Mouse (Mus musculus): ENCODE results near the gene Rims4.

Rims4 gene

DNA sequence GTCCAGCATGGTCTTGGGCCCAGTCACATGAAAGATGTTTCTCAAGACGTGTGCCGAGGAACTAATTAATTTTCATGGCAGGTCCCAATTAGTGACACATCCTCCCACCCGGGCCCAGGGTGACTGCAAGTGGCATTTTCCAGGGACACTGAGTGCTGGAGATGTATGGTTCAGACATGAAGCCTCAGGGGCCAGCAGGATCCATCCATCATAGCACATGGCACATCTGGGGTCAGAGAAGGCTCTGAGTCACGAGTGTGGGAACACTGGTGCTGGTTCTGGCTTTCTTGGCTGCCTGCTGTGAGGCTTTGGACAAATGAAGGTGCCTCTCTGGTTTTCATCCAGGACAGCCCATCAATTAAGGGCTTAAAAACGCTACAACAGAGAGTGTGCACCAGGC lies 11.4 kb downstream of the Rims4 start:
- no peak for DNase-seq

DNA sequence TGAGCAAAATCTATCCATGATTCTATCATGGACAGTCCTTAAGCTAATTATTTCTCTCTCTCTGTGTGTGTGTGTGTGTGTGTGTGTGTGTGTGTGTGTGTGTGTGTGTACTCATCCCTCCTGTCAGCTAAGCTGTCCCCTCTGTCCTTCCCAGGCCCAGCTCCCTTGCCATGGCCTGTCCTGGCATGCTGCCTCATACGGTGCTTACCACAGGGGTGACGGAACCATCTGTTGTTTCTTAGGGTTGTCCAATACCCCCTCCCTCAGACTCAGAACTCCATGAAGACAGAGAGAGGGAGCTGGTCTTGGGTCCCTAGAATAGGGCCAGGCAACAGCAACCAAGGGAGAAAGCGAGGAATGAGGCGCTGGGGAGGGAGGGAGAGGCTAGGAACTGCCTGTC lies 14.2 kb downstream of the Rims4 start:
- no peak for DNase-seq

DNA sequence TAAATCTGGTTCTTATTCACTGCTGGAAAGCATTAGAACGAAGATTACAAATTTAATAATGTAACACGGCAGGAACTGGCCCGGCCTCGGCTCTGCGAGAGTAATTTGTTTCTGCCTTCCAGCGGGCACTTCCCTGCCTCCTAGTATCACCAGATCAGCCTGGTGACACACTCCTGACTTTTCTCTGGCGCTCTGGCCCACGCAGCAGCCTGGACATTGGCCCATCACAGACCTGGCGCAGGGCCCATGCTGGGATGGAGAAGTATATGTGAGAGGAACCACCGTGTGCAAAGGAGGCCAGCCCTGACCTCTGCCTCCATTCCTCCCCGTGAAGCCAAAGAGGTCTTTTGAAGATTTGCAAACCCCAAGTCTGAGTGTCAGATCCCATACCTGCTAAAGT lies 15.0 kb downstream of the Rims4 start:
- no peak for DNase-seq

DNA sequence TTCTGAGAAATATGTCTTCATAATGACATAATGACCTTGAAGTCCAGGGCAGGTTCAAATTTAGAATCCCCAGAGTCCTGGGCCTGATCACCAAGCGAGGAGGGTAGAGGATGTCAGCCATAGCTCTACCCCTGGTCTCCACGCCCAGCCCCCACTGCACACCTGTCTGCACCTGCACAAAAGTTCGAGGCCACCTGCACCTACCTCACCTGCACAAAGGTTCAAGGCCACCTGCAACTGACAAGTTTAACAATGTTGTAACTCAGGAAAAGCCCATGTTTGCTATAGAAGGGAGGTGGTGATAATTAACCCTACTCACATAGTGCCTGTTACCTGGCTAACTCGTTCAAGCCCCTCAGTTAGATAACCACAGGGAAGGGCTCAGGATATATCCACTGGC lies 16.0 kb downstream of the Rims4 start:
- DNase-seq = no peak

DNA sequence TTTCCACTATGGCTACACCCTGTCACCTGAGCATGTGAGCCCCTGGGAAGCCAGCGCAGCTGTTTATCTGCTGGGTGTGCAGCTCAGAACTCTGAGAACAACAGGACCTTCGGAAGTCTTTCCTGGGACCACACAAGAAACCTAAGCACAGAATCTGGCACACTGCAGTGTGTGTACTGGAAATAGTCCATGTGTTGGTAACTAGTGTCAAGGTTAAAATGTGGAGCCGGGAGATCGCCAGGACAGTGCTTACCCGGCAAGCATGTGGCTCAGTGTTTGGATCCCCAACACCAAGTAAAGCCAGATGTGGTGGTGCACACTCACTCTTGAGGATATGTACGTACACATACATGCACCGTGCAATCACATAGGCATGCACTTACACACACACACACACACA lies 17.4 kb downstream of the Rims4 start:
- no peak for DNase-seq

DNA sequence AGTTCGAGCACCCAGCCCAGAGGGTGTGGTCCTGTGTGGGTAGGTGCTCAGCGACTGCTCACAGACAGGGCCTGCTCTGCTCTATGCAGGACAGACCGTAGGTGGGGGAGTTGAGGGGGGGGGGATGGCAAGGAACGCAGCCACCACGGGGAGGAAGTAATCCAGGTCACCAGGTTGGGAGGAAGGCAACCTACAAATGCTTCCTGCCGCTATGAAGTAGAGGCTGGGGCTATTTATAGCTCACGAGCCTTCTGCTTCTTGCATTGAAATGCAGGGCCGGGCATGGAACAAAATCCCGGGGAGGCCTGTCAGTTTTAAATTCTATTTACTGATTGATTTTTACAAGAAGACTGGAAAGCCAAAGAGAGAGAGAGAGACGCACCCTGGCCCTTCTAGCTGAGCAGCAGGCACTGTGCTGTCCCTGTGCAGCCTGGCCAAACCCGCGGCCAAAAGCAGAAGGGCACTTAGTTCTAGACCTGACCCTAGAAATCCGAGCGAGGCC lies 18.5 kb downstream of the Rims4 start:
- DNase-seq = no peak

DNA sequence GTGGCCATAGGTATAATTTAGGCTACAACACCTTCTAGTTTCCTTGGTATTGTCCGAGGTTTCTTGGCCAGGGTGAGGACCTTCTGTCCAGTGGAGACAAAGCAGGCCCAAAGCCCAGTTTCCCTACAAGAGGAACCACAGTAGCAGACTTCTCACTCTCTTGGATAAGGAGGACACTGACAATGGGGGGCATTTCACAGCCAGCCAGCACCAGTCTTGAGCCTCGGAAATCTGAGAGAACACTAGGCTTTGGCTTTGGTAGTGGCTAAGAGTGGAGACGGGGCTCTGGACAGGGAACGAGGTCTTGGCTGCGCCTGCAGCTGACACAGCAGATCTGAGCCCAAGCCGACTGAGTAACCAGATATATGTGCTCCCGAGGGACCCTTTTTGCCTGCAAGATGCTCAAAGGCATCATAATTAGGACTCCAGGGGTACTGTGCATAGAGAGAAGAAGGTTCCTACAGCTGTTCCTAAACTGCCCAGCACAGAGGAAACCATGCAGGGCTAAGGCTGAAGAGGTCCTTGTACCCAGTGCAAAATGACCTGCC lies 20.4 kb downstream of the Rims4 start:
- no peak for DNase-seq

DNA sequence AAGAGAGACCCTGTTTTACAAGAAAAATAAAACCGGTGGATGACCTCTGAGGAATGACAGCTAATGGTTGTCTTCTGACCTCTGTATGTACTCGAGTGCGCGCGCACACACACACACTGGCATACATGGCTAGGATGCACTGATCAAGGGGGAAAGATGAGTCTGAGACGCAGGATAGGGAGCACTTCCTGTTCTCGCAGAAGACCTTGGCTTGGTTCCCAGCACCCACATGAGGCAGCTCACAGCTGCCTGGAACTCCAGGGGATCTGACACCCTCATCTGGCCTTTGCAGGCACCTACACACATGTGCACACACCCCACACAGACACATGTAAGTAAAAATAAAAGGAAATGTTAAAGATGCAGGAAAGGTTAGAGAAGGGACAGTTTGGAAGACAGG lies 21.5 kb downstream of the Rims4 start:
- DNase-seq = no peak

DNA sequence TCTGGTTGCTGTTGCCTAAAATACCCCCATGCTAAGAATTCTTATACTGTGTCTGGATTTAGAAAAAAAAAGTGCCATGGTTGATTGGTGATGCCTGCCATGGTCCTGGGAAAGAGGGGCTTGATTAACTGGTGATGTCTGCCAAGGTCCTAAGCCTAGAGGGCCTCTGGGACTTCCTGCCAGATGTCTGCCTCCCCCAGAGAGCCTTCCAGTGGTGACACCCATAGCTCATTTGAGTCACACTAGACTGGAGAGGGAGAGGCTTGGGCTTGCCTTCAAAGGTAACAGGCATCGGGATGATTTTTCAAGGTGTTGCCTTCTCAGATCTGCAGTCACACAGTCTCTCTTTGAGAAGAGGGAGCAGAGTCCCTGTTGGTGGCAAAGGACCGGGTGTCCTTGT lies 23.3 kb downstream of the Rims4 start:
- DNase-seq = no peak

DNA sequence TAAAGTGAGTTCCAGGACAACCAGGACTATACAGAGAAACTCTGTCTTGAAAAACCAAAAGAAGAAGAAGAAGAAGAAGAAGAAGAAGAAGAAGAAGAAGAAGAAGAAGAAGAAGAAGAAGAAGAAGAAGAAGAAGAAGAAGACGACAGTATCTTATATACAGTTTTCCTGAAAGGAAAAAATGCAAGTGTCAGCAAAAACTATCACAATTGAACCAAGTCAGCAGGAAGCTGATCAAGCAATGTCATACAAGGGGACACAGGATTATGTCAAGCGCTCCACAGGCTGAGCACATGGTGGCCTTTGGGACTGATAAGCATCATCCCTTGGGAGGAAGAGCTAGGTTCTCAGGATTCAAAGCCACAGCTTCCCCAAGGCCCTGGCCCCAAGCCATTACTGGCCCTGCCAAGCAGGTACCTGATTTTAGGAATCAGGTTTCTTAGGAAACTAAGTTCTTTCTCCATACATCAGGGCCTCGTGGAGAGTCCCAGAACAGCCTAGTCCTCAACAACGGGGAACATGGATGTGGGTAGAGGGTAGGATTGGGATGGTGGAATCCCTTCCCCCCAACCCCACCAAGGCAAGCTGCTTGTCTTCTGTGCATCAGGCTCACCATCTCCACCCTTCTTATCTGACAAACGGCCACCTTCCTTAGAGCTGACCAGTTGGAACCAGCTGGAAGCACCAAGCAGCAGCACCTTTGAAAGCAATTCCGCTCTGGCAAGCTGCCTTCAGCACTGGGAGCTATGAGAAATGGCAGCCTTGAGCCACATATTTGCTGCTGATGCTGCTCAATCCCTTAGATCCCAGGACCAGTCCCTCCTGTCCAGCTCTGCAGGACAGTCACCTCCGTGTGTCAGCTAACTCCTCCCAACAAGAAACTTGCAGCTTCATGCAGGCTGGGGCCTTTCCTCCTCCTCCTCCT lies 24.8 kb downstream of the Rims4 start:
- no peak for DNase-seq

DNA sequence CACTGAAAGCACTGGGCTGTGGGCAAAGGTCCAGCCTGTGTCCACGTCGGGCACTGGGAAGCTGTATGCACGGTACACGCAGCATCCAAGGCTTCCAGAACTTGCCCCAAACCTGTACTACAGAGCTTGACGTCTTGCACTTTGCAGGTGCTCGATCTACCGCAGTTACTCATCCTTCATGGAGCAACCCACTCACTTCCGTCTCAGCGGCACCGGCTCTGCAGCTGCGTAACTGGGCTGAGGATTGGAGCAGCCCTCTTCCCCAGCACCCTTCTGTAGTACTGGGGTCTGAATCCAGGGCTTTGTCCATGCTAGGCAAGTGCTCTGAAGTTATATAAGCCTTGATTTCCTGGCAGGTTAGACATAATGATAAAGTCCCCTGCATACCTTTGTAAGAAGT lies 27.2 kb downstream of the Rims4 start:
- DNase-seq = no peak

DNA sequence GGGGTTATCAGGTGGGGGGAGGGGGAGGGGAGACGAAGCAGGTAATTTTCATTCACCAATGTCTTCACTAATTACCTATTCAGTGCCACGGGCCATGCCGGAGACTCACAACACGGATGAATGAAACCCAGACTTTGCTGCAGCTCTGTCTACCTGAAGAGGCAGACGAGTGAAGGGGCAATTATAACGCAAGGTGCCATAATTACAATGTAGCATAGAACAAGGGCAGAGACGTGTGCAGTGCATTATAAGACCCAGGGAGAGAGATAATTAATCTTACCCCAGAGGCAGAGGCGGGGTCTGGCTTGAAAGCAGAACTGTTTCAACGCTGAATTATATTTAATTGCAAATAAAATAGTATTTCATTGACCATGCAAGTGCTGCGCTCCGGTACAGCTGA lies 27.9 kb downstream of the Rims4 start:
- DNase-seq = no peak

DNA sequence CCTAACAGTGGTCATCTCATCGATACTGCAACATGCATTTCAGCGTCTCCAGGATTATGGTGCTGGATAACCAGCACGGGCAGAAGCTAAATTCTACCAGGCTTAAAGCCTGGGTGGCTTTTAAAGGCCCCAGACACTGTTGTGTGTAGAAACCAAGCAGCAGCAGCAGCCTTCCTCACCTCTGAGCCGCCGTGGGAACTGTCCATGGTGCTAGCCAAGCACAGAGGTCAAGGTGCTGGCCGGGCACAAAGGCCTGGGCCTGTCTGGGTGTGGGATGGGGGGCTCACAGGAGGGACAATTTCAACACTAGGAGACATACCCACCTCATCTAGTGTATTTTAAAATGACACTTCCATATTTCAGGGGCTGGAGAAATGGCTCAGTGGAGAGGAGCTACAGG lies 29.1 kb downstream of the Rims4 start:
- DNase-seq = no peak

DNA sequence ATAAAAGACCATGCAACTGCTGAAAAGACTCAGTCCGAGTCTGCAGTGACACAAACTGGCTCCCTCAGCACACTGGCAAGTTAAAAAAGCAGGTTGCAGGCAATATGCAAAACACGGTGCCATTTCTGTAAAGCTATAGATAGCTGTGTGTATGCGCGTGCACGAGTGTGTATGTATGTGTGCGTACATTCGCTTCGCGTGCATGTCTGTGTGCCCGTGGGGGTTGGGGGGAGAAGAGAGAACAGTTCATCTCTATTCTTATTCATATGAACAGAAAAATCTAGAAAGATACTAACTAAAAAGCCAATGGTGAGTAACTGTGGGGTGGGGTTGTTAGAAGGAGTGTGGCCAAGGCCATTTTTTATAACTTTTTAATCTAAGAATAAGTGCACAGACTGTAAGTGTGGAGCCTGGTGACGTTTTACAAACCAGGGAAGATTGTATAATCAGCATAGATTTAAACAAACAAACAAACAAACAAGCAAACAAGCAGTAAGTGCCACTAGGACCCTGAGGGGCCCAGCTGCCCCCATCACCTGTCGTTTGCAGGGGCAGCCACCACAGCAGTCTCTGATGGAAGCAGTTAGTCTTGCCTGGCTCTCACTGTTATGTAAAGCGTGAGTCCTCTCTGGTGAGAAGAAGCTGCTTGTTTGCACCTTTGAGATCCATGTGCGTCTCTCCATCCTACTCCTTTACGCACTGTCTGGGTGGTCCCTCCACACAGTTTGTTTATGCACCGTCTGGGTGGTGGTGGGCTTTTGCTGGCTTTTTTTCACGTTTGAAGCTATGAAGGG lies 35.4 kb downstream of the Rims4 start:
- DNase-seq = no peak

DNA sequence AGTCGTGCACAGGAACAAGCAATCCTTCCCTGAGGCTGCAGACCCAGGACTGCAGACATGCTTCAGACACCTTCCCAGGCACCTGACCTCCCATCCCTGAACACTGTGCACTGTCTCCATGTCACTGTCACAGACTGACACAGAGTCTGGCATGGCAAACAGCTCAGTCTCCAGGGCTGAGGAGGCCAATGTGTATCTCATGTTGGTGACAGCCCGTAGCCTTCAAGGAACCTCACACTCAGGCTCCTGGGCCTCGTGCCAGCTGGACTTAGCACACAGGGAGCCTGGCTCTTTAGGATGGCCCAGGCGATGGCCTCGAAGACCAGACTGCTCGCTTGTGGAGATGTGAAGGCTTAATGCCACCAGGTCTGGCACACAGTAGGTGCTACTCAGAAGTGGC lies 37.6 kb downstream of the Rims4 start:
- peak; percentile 63 for DNase-seq

DNA sequence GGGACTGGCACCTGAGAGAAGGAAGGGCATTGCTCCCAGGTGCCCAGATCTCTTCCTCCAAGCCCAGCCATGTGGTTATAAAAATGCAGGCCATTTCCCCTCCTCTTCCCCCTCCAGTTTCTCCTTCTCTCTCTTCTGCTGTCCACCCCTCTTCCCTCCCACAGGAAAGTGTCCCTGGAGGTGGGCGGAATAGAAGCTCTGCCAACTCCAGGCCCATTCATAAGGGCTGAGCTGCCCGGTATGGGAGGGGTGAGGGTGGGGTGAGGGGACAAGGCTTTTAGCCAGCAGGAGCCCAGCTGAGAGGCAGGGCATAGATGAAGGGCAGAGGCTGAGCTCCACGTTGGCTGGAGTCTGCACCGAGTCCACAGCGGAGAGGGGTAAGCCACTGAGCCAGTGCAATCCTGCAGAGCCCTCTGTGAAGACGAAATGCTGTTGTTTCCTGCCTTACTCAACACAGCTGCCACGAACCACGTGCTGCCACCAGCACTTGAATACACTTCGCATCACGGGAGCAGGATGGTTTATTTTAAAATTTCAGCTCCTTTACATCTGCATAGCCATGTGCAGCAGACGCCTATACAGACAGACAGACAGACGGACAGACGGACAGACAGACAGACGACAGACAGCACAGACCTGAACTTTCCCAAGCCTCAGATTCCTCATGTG lies 41.5 kb downstream of the Rims4 start:
- DNase-seq = no peak

DNA sequence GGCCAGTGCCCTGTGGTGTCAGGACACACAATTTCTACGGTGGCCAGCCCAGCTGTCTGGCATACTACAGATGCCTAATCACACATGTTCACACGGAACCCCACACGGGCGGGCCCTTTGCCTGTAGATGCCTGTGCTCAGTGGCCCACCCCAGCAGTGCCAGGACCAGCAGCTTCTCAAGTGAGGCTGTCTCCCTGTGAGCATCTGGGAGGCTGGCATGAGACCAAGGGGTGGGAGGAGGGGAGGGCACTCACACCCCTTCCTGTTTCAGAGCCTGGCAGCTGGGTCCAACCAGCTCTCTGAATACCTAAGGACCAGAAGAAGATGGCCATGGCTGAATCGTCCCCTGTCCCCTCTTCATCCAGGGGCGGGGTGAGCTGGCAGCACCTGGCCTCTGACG lies 43.0 kb downstream of the Rims4 start:
- DNase-seq = peak; percentile 9

DNA sequence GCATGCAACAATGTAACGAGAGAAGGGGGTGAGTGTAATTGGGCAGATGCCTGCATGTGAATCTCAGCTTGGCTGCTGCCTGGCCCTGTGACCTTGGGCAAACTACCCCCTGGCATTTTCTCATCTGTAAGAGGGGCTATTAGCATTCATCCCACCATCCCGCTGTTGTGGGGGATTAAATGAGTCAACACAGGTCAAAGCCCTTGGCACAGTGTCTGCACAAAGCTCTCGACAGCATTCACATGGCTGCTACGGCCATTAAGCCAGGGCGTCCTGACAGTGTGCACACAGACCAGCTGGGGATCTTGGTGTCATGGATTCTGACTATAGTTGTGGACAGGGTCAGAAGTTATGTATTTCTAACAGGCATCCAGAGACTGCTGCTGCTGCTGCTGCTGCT lies 43.6 kb downstream of the Rims4 start:
- DNase-seq = no peak

DNA sequence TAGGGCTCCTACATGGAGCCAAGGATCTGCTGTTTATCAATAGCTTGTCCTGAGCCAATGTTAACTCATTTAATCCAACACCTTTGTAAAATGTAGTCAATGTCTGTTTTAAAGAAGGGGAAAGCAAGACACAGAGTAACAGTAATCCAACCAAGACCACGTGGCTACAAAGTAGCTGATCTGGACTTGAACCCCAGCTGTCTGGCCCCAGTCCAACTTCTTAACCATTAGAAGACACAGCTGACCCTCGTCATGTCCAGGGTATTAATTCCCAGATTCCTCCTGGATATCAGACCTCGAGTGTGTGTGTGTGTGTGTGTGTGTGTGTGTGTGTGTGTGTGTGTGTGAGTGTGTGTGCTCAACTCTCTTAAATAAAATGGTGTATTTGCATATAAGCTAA lies 46.6 kb downstream of the Rims4 start:
- DNase-seq = no peak

DNA sequence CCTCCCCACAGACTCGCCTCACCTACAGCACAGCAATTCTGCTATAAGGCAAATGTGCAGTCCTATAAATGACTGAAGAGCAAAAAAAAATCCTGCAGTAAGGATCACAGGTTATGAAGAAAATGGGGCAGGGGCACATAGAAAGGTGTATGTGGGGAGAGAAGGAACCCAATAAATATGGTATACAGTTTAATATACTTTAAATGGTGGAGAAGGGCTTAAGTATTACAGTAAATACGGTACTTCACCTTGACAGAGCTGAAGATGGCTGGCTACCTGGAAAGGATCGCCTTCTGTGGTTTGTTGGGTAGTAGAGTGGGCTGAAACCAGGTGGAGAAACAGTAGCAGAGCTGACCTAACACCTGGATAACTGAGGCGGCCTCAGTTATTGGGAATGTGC lies 47.2 kb downstream of the Rims4 start:
- no peak for DNase-seq

DNA sequence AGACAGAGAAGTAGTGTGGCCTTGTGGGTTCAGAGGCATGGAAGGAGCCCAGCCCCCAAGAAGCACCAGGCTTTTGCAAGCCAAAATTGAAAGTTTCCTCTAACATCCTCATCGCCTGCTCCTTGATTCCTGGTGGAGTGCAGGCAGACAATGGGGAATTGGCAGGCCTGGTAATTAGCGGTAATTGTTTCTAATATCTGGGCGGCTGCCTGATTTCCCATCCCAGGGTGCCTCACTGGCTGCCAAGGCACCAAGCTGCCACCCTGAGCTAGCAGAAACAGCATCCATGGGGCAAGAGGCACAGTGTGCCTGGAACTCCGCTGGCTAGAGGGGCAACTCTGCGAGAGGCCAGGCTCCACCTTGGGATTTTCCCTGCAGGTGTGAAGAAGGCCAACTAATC lies 48.7 kb downstream of the Rims4 start:
- no peak for DNase-seq

DNA sequence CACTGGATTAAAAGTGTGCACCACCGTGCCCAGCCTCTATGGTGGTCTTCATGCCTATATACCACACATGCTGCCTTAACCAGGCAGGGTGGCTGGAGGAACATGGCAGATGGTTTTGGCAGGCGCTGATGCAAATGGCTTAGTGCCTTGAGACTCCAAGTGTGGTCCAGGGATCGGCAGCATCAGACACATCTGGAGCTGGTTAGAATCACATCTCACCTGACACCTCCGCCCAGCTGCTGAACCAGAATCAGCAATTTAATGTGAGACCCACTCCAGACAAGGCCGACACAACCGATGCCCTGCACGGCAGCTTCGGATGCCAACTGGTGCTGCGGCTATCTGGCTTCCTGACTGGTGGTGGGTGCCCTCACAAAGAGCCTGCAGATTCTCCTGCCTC lies 52.4 kb downstream of the Rims4 start:
- DNase-seq = no peak

DNA sequence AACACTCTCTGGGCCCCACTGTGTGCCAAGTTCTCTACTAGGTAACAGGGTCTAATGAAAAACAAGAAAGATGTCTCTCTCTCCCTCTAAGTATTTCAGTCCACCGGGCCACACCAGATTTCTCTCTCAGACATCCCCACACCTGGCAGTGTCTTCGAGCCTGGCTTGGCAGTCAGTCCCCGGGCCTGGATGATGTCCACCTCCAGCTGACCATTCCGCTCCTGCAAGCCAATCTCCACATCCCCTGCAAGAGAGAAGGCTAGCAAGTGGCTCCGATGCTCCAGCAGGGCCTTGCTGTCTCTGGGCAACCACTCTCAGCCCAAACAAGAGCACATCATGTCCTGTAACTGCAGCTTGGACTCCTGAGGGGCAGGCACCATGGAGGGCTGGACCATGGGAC lies 53.2 kb downstream of the Rims4 start:
- DNase-seq = no peak

Data from lung, postnatal 36 days (tissue).